Mouse (Mus musculus) lung, embryonic 15.5 days (tissue): ENCODE data around the gene Setdb1. TPM values are rescaled to one million over a fixed set of nuclear protein-coding genes. Genes with fewer than 3 reads are reported as not detected.
"Not testable (repeated sequence)": the region's sequence is repeated elsewhere in the genome, so short reads cannot be mapped to it uniquely, and the experiment has no call there.

ENCODE experiments used
- ATAC-seq: fragments of 200-750 bp; cut with Nextera tagmentation; 2 replicates; pipeline ENCODE4 v1.8.0; 2017; ENCODE audit warnings: moderate number of reproducible peaks, borderline replicate concordance; ENCODE audit not compliant: low FRiP score, low TSS enrichment; ENCODE audit errors: extremely low read depth
- H3K27ac ChIP-seq: fragments of 300-500 bp; sonication (generic); 2 replicates; pipeline ENCODE4 v1.5.1; 2015; ENCODE audit warnings: moderate library complexity, mild to moderate bottlenecking, inconsistent platforms
- H3K27me3 ChIP-seq: fragments of 300-500 bp; sonication (generic); 2 replicates; pipeline ENCODE4 v1.6.1; 2015; ENCODE audit warnings: inconsistent platforms
- H3K36me3 ChIP-seq: fragments of 300-500 bp; sonication (generic); 2 replicates; pipeline ENCODE4 v1.6.1; 2015; ENCODE audit warnings: inconsistent platforms
- H3K4me1 ChIP-seq: fragments of 300-500 bp; sonication (generic); 2 replicates; pipeline ENCODE4 v1.6.1; 2015; ENCODE audit warnings: inconsistent platforms
- H3K4me2 ChIP-seq: fragments of 300-500 bp; sonication (generic); 2 replicates; pipeline ENCODE4 v1.6.1; 2015; ENCODE audit warnings: inconsistent platforms, mild to moderate bottlenecking, moderate library complexity
- H3K4me3 ChIP-seq: fragments of 300-500 bp; sonication (generic); 2 replicates; pipeline ENCODE4 v1.5.1; 2015; ENCODE audit warnings: mild to moderate bottlenecking, inconsistent platforms
- H3K9ac ChIP-seq: fragments of 300-500 bp; sonication (generic); 2 replicates; pipeline ENCODE4 v1.6.1; 2015; ENCODE audit warnings: inconsistent platforms
- H3K9me3 ChIP-seq: fragments of 300-500 bp; sonication (generic); 2 replicates; pipeline ENCODE4 v1.6.1; 2016; ENCODE audit warnings: inconsistent platforms
- WGBS: fragments of 180-500 bp; shearing (Covaris S2); methylation state at CpG from one replicate; pipeline ENCODE4 v1.1.7; 2015; 5-methylcytosine and 5-hydroxymethylcytosine counted together
- polyA plus RNA-seq: library from polyadenylated mRNA; unstranded; fragments of >200 nt; fragmentation: Nextera tagmentation; extraction: Ambion mirVana; gene quantifications from 2 replicates; pipeline ENCODE4 v1.2.1, GENCODE M21; 2015

The Setdb1 gene
- polyA plus RNA-seq, 1 experiment from 2014 or later: 40.4 TPM

DNA sequence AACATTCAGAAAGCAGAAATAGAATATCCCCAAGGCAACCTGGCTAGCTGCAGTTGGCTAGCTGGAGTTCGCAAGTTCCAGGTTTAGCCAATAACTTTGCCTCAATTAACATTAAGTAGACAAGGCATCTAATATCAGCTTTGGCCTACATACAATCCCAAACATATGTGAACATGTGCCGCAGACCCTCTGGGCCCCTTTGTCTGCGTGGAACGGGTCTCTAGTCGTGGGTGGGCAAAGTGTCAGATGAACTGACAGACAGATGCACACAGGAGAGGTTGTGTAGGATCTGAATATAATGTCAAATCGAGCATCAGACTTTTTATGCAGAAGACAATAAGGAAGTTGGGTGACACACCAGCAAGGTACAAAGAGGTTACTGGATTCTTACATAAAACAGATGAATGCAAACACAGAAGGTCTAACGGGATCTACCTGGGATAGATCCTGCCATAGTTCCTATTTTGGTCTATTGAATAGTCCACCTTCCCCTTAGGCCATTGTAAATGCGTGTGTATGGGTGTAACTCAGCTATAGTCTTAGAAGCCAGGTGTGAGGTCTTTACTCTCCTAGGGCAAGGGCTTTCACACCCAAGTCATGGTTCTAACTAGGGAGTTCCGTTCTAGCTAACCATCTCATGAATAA lies 13.5 kb downstream of the Setdb1 start:
- 89% methylated on average over 9 of the region's 9 CpGs for WGBS
- not testable (repeated sequence) for H3K4me1 ChIP-seq, ATAC-seq, H3K27ac ChIP-seq, H3K4me3 ChIP-seq, H3K9ac ChIP-seq, H3K9me3 ChIP-seq, H3K4me2 ChIP-seq, H3K27me3 ChIP-seq
- peaks cover 91% of the 10 kb centered on the region for H3K36me3 ChIP-seq

DNA sequence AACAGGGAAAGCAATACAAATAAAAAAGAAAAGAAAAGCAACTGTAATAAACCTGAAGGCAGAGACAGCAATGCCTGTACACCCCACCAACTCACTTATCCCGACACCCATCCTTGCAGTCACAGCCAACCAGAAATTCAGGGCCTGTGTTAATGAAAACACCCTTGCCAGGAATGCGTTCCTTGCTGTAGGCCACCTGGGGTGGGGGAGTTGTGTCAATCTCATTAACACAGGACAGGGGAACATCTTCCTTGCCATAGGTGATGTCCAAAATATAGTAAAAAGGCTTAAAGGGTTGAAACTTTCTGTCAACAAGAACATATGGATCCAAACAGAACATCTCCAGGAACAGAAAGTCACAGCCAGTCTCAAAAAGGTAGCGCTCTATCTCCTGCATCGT lies 18.8 kb downstream of the Setdb1 start:
- H3K9me3 ChIP-seq: no peaks in the 10 kb centered on the region
- ATAC-seq: no peak
- WGBS: 90% methylated on average over 4 of the region's 4 CpGs
- no peak overlapping the region for H3K9ac ChIP-seq
- H3K27ac ChIP-seq: no peak overlapping the region
- no peak overlapping the region for H3K4me3 ChIP-seq
- no peak overlapping the region for H3K4me2 ChIP-seq
- H3K27me3 ChIP-seq: no peaks in the 10 kb centered on the region
- no peaks in the 10 kb centered on the region for H3K4me1 ChIP-seq
- H3K36me3 ChIP-seq: peaks cover 95% of the 10 kb centered on the region

DNA sequence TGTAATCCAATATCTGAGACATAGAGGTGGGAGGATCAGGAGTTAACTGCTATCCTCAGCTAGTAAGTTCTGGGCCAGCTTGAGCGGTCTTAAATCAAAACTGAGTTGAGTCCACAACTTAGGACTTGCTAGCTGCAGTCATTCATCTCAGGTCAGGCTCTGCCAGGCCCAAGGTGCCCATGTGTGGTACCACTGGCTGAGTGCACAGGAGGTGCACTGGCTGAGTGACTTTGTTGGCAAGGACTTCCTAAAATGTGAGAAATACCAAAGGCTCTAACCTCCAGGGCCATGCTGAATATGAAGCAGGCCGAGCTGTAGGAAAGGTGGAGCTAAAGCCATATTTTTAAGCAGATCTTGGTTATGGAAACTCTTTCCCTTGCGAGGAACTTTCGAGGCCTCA lies 19.7 kb downstream of the Setdb1 start:
- Histone ChIP-seq H3K4me1 (no peaks in the 10 kb centered on the region), H3K4me2 (no peak overlapping the region), H3K36me3 (peaks cover 95% of the 10 kb centered on the region), H3K4me3 (no peak overlapping the region), H3K9ac (no peak overlapping the region), H3K27ac (no peak overlapping the region), H3K27me3 (no peaks in the 10 kb centered on the region), H3K9me3 (no peaks in the 10 kb centered on the region)
- no peak for ATAC-seq
- WGBS: 95% methylated on average over 4 of the region's 4 CpGs

DNA sequence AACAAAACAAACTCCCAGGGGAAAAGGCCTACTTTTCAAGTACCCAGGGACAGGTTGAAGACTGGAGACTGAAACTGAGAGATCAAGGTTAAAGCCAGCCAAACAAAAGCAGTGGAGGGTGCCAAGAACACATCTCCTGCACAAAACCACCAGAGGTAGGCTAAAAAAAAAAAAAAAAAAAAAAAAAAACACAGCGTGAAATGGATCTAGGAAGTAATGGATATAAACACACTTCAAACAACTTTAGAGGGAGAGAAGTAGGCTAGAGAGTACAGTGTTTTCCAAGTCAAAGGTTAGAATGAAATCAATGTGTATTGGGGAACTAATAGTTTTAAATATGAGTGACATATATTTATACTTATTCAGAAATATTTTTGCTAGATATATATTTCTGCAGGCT lies 25.5 kb downstream of the Setdb1 start:
- Histone ChIP-seq H3K4me2 (no peak overlapping the region), H3K36me3 (peaks cover 83% of the 10 kb centered on the region), H3K27ac (no peak overlapping the region), H3K9me3 (no peaks in the 10 kb centered on the region), H3K4me3 (no peak overlapping the region), H3K27me3 (no peaks in the 10 kb centered on the region), H3K4me1 (no peaks in the 10 kb centered on the region), H3K9ac (no peak overlapping the region)
- ATAC-seq: no peak
- 53% methylated on average over 1 of the region's 1 CpGs for WGBS

DNA sequence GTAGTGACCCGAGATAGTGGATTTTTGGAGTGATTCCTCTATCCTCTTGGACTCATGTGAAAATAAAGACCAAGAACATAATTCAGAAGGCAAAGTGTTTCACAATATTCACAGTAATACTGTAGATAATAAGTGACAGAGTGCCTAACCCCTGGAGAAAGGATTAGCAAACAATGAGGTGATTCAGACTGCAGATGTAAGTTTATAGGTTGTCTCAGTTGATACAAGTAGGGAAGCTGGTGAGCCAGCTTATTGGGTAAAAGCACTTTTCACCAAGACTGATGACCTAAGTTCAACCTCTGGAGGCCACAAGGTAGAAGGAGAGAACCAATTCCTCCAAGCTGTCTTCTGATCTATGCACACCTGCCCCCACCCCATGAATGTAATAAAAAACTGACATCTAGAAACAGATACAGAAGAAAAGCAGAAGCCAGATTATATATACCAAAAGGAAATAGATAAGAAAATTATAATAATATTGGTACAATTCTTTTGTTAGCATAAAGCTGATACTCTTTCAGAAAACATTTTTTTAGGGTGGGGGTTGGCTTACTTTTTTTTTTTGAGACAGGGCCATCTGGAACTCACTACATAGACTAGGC lies 28.1 kb downstream of the Setdb1 start:
- Histone ChIP-seq H3K36me3 (peaks cover 88% of the 10 kb centered on the region), H3K9ac (no peak overlapping the region), H3K27ac (no peak overlapping the region), H3K4me2 (no peak overlapping the region), H3K27me3 (no peaks in the 10 kb centered on the region), H3K4me3 (no peak overlapping the region), H3K9me3 (no peaks in the 10 kb centered on the region), H3K4me1 (no peaks in the 10 kb centered on the region)
- WGBS: 68% methylated on average over 1 of the region's 1 CpGs
- no peak for ATAC-seq

- no peaks in the 10 kb centered on the region for H3K9me3 ChIP-seq
- peaks cover 97% of the 10 kb centered on the region for H3K36me3 ChIP-seq
- no peak overlapping the region for H3K4me3 ChIP-seq
- no peak overlapping the region for H3K9ac ChIP-seq
- no peak overlapping the region for H3K27ac ChIP-seq
- no peak for ATAC-seq
- no peaks in the 10 kb centered on the region for H3K27me3 ChIP-seq
- H3K4me2 ChIP-seq: no peak overlapping the region
- no peaks in the 10 kb centered on the region for H3K4me1 ChIP-seq
- WGBS: 88% methylated on average over 6 of the region's 6 CpGs
Measured at GRCm38 (mm10) chr3:95324454-95325144, 32.4 kb downstream of the Setdb1 start.

DNA sequence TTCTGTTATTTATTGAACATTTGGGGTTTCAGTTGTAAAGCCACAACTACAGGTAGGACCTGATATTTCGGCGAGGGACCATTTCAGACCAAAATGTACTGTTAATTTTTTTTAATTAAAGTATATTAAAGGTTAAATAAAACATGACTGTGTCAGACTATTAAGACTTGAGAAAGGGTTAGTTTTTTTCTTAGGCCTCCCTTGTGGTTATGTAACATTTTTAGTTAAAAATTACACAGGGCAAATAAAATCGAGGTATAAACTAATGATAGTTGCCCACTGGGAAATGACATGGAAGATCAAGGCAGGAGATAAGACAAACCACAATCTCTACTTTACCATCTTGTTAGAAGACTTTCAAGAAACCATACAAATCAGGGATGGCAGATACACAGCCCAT lies 33.6 kb downstream of the Setdb1 start:
- no peak for ATAC-seq
- WGBS: 90% methylated on average over 3 of the region's 3 CpGs
- no peak overlapping the region for H3K4me2 ChIP-seq
- no peak overlapping the region for H3K27ac ChIP-seq
- no peaks in the 10 kb centered on the region for H3K27me3 ChIP-seq
- no peak overlapping the region for H3K4me3 ChIP-seq
- no peaks in the 10 kb centered on the region for H3K9me3 ChIP-seq
- peaks cover 10% of the 10 kb centered on the region for H3K4me1 ChIP-seq
- H3K9ac ChIP-seq: no peak overlapping the region
- peaks cover 87% of the 10 kb centered on the region for H3K36me3 ChIP-seq

GRCm38 (mm10) chr3:95319701-95320625 lies 37.0 kb downstream of the Setdb1 start:
- Histone ChIP-seq H3K4me2 (no peak overlapping the region), H3K4me1 (peaks cover 35% of the 10 kb centered on the region), H3K27me3 (no peaks in the 10 kb centered on the region), H3K36me3 (peaks cover 53% of the 10 kb centered on the region), H3K27ac (no peak overlapping the region), H3K9me3 (no peaks in the 10 kb centered on the region), H3K9ac (no peak overlapping the region), H3K4me3 (no peak overlapping the region)
- ATAC-seq: no peak
- WGBS: 60% methylated on average over 12 of the region's 12 CpGs

DNA sequence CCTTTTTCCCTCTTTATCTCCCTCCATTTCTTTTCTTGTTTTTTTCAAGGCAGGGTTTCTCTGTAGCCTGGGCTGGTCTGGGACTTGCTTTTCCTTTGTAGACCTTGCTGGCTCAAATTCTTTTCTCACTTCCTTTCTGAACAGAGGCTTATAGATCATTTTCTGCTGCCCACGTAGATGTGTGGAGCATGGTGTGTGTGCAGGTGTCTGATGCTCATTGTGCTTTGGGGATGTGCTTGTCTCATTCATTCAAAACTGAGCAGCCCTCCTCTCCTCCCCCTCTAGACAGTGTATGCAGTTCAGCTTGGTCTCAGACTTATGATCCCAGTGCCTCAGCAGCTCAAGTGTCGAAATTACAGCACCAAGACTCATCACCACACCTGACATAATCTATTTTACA lies 37.9 kb downstream of the Setdb1 start:
- Histone ChIP-seq H3K4me1 (peaks cover 42% of the 10 kb centered on the region), H3K36me3 (peaks cover 45% of the 10 kb centered on the region), H3K4me3 (no peak overlapping the region), H3K9me3 (no peaks in the 10 kb centered on the region), H3K27ac (peak overlapping the region; percentile 94), H3K27me3 (no peaks in the 10 kb centered on the region), H3K9ac (0 out of 2 replicates have a peak overlapping the region, but pooled peaks have one; percentile 6), H3K4me2 (peak overlapping the region; percentile 82; the same call in 1 of the 2 replicates)
- WGBS: 47% methylated on average over 2 of the region's 2 CpGs
- no peak for ATAC-seq

- H3K4me2 ChIP-seq: peak overlapping the region; percentile 82
- ATAC-seq: no peak
- H3K9ac ChIP-seq: 0 out of 2 replicates have a peak overlapping the region, but pooled peaks have one; percentile 6
- H3K27me3 ChIP-seq: no peaks in the 10 kb centered on the region
- H3K36me3 ChIP-seq: peaks cover 39% of the 10 kb centered on the region
- H3K27ac ChIP-seq: peak overlapping the region; percentile 94
- WGBS: 31% methylated on average over 6 of the region's 6 CpGs
- H3K4me3 ChIP-seq: no peak overlapping the region
- H3K4me1 ChIP-seq: peaks cover 42% of the 10 kb centered on the region
- no peaks in the 10 kb centered on the region for H3K9me3 ChIP-seq
Measured at GRCm38 (mm10) chr3:95318548-95318947, 38.5 kb downstream of the Setdb1 start.

GRCm38 (mm10) chr3:95317414-95318080 lies 39.5 kb downstream of the Setdb1 start:
- ATAC-seq: peak; percentile 41
- Histone ChIP-seq H3K27ac (peak overlapping the region; percentile 94), H3K27me3 (no peaks in the 10 kb centered on the region), H3K9me3 (no peaks in the 10 kb centered on the region), H3K4me2 (peak overlapping the region; percentile 82), H3K4me1 (peaks cover 47% of the 10 kb centered on the region), H3K36me3 (peaks cover 29% of the 10 kb centered on the region), H3K9ac (no peak overlapping the region), H3K4me3 (peak overlapping the region; percentile 22)
- WGBS: 18% methylated on average over 12 of the region's 12 CpGs
